Mouse (Mus musculus) megakaryocyte progenitor cell, adult 5-6 weeks (primary cell): ENCODE data around the gene Nbas. TPM values are rescaled to one million over a fixed set of nuclear protein-coding genes. Genes with fewer than 3 reads are reported as not detected.
A peak's percentile ranks its signal among the peaks of the same experiment; 100 is the strongest.

Experiments
- ATAC-seq: replicated peaks from 2 replicates; pipeline ENCODE4 v1.8.0; 2016; ENCODE audit warnings: mild to moderate bottlenecking, moderate TSS enrichment, inconsistent platforms; ENCODE audit not compliant: poor library complexity
- total RNA-seq, 2 experiments: library from RNA; stranded (forward) in 1 of 2; stranded (reverse) in 1 of 2; fragments of 157-497, 149-512 nt in 1 of 2; fragments of 200-1000 nt in 1 of 2; gene quantifications; 2 replicates each; pipeline versions ENCODE4 v1.2.3 to v1.2.4; 2015 to 2017

Gene Nbas
- total RNA-seq, 2 experiments from 2014 or later = 21.2 to 22.5 TPM

- ATAC-seq = no peak
Observed at GRCm38 (mm10) chr12:13609027-13609426, 340.1 kb downstream of the Nbas start.

DNA sequence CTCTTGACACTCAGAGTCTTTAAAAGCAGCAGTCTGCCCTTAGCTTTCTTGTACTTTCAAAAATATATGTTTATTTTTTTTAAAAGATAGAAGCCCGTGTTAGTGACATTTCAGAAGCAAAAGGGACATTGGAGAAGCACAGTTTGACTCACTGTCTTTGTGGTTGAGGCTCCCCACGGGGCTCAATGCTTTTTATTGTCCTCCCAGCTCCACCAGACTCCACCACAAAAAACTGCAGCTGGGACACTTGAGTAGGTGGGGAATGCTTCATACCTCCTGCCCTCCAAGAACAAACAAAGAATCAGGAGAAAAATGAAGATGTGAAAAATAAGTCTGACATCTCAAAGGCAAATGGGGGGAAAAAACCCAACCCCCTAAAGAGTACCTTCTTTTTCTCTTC lies 344.1 kb downstream of the Nbas start:
- ATAC-seq = no peak

DNA sequence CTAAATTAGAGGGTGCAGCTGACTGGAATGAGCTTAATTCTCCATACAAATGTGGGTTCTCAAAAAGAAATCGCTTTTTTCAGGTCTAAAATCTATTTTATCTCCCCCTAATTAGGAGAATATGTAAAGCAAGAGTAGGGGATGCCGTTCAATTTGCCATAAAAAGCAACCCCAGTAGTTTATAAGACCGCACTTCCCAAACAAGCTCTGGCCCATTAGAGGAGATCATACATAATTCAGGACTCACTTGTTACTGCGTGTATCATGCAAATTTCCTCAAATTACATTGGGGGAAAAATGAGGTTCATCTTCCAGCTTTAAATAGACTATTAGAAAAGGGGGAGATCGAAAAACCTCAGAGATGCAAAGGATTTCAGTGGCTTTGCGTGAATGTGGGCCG lies 346.7 kb downstream of the Nbas start:
- no peak for ATAC-seq

- ATAC-seq = no peak
Observed at GRCm38 (mm10) chr12:13622150-13622822, 353.4 kb downstream of the Nbas start.

- ATAC-seq = 0 out of 2 replicates have a peak, but pooled peaks have one; percentile 26
Observed at GRCm38 (mm10) chr12:13626803-13627706, 358.1 kb downstream of the Nbas start.

Other genes with a start within 250 kb of the Nbas start
- gene Ddx1, start 19.9 kb upstream of the Nbas start, total RNA-seq (2015) = 87.2 and 90.0 TPM in 2 replicates
- 200 and 220 TPM in 2 replicates for gene Ddx1, start 19.9 kb upstream of the Nbas start, total RNA-seq (2017)